Mouse (Mus musculus) thymus, adult 18-20 months (tissue): Measurements from ENCODE around the gene Ceacam9.
A peak's percentile ranks its signal among the peaks of the same experiment; 100 is the strongest.
"Not testable (repeated sequence)": the region's sequence is repeated elsewhere in the genome, so short reads cannot be mapped to it uniquely, and the experiment has no call there.

ENCODE experiments used
- DNase-seq, 2 experiments: peaks; one replicate each; pipeline ENCODE4 v3.0.0; 2022; ENCODE audit warnings: mixed read lengths in 2 of 2

Ceacam9 gene

DNA sequence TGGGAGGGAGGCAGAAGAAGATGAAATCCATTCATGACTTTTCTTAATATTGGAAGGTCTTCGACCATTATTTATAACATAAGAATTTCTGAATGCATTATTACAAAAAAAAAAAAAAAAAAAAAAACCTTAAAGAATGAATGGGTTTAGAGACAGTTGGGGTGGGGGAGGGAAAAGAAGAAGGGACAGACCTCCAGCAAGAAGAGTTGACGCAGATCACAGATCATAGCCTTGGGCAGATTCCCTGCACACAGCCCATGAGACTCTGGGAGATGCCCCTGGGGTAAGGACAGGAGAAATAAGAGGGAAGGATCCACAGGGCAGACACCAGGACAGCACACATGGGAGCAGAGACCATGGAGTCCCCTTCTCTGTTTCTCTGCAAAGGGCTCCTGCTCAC is at the start of gene Ceacam9:
TSS of gene Ceacam9 (plus strand) at position 301 of the 400 bp plus-strand sequence.
- no peak for DNase-seq

GRCm38 (mm10) chr7:16673823-16674222 is 47.9 kb upstream of the Ceacam9 start:
- no peak for DNase-seq

- not testable (repeated sequence) for DNase-seq
These were observed 47.0 kb upstream of the Ceacam9 start for GRCm38 (mm10) chr7:16674699-16675098.

GRCm38 (mm10) chr7:16675605-16676004 is 46.1 kb upstream of the Ceacam9 start, which contains the start of gene Ceacam15:
Ceacam15 (minus strand) TSS chr7:16675705.
- no peak for DNase-seq

GRCm38 (mm10) chr7:16680194-16680593 is 41.5 kb upstream of the Ceacam9 start:
- not testable (repeated sequence) for DNase-seq

- DNase-seq = no peak
These were observed 32.5 kb upstream of the Ceacam9 start for GRCm38 (mm10) chr7:16689196-16689595.

GRCm38 (mm10) chr7:16695025-16695424 is 26.7 kb upstream of the Ceacam9 start:
- no peak for DNase-seq

DNA sequence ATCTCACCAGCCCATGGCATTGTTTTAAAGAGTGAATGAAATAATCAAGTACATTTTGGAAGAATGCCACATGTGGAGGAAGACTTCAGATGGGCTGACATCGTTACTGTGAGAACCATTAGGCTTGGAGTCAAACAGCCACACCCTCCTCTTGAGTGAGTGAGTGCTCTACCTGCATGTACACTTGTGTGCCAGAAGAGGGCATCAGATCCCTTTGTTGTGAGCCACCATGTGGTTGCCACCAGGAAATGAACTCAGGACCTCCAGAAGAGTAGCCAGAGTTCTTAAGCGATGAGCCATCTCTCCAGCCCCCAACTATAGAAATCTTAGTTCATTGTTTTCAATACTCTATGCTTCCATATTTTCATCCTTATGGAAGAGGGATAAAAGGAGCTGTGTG is 22.7 kb upstream of the Ceacam9 start:
- DNase-seq = no peak

GRCm38 (mm10) chr7:16700583-16700982 is 21.1 kb upstream of the Ceacam9 start:
- no peak for DNase-seq

DNA sequence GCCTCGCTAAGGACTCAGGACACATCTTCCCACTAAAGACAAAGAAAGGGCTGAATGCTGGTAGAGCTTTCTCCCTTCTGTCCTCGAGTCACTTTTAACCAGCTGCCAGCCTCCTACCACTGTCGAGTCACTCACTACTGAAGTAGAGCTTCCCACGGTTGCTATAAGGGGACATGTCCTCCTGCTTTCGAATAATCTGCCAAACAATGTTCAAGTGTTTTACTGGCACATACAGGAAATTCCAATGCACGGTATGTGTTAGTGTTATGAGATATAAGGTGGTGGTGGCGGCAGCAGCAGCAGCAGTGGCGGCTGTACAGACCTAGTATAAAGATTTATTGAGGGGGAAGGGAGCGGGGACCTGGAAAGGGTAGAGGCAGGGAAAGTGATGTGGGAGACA is 15.3 kb upstream of the Ceacam9 start:
- DNase-seq = no peak

- DNase-seq = no peak
These were observed 13.5 kb upstream of the Ceacam9 start for GRCm38 (mm10) chr7:16708244-16708643.

- no peak for DNase-seq
These were observed 11.1 kb upstream of the Ceacam9 start for GRCm38 (mm10) chr7:16710604-16711003.

DNA sequence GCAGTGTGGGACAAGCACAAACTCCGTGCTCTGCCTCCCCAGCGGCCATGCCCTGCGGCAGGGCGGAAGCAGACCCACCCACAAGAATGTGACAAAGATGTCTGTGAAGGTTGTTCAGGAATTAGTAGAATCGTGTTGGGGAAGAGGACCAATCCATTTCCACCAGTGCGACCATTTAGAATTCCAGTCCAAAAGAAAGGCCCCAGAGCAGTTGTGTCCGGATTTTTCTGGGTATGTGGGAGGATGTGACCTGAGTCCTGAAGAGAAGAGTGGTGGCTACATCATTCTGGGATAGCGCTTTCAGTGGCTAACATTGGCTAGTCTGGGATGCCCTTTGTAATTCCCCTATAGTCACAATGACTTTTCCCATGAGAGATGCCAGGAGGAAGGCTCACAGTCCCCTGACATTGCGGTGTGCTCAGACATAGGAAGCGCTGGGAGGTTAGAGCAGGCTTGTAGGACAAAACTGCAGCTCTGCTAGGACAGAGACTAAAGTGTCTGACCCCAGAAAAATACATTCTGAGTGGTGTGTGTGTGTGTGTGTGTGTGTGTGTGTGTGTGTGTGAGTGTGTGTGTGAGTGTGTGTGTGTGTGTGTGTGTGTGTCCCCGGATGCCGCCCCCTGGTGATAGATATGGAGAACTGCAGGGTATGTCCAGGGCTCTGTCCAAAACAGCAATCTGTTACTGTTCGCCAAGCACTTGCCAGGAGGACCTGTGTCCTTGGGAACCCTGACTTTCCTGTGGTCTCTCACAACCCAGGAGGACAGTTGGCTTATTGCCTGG is 8.9 kb upstream of the Ceacam9 start:
- no peak for DNase-seq

DNA sequence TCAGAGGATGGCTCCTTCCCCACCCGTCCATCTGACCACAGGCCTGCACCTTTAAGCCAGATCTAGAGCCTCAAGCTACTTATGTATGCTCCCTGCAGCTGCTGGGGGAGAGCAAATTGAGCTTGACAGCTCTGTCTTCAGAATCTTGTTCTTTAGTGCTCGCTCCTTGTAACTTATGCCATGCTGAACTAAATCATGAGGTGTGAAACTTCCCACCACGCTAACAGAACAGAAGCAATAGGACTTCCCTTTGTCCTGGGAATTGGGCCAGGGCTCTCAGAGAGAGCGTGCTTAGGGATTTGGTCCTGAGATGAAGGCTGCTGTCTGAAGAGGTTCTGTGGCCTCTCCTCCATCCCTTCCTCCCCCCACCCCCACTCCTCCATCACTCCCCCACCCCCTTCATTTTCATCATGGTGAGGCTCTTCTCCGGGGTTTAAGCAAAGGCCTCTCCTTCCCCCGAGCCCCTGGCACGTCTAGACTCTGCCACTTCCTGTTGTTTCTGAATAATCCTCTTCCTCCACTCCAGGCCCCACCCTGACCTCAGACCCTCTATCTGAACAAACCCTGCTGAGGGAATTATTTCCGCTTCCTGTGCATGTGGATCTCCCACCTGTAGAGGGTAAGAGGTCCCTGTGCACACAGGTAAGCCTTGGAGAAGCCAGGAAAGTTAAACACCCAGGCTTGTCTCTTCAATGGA is 5.1 kb upstream of the Ceacam9 start:
- peak in 1 of 2 experiments; percentile 12 for DNase-seq

- not testable (repeated sequence) for DNase-seq
These were observed 761 bp downstream of the Ceacam9 start for GRCm38 (mm10) chr7:16722490-16722889.

DNA sequence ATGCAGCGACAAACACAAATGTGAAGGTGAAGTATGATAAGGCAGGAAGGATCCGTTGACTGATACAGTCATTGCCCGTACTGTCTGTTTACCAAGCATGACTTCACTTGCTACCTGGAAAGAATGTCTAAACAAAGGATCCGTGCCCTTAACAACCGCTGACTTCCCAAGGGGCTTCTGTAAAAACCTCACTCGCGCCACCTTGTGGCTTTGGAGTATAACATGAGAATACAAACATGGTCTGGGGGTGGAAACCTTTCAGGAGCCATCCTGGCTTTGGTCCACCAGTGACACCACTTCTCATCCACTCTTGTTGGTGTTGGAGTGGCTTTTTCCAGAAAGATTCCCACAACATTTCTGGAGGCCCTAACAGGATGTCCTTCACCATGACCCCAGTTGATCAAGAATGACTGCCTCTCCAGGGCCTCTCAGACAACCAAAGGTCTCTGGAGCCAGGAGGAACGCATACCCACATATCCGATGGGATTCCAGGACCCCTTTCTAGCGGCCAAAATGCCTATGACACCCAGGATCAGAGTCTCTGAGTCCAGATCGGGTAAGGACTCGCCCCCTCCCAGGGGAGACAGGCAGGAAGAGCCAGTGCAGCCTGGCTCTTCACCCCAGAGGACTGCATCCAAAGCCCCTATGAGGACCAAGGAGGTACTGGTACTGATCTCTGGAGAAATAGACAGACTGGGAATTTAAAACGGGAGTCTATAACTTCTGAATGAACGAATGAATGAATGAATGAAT is 7.0 kb downstream of the Ceacam9 start:
- DNase-seq = peak; percentile 26 to 30

DNA sequence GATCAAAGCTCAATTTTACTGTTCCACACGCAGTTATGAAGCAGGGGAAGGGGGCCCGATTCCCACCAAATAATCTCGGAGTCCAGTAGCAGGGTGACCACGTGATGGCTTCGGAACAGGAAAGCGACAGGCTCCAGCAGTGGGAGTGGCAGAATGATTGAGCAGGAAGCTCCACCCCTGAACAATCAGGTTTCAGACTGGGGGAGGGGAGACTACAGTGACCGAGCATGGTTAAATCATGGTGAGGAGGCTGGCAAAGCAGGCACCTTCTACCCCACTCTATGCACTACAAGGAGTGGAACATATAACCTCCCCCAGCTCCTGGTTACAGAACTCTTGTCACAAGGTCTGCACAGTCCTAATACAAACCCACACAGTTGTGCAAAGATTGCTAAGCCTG is 7.8 kb downstream of the Ceacam9 start:
- not testable (repeated sequence) for DNase-seq

- no peak for DNase-seq
These were observed 9.1 kb downstream of the Ceacam9 start for GRCm38 (mm10) chr7:16730791-16731190.

GRCm38 (mm10) chr7:16731893-16732422 is 10.2 kb downstream of the Ceacam9 start:
- DNase-seq = no peak

- DNase-seq = no peak
These were observed 15.9 kb downstream of the Ceacam9 start for GRCm38 (mm10) chr7:16737606-16738072.

GRCm38 (mm10) chr7:16738073-16738696 is 16.5 kb downstream of the Ceacam9 start, which contains the start of gene Ap2s1:
Ap2s1 (plus strand) TSS chr7:16738410.
- DNase-seq = peak; percentile 93 to 96

DNA sequence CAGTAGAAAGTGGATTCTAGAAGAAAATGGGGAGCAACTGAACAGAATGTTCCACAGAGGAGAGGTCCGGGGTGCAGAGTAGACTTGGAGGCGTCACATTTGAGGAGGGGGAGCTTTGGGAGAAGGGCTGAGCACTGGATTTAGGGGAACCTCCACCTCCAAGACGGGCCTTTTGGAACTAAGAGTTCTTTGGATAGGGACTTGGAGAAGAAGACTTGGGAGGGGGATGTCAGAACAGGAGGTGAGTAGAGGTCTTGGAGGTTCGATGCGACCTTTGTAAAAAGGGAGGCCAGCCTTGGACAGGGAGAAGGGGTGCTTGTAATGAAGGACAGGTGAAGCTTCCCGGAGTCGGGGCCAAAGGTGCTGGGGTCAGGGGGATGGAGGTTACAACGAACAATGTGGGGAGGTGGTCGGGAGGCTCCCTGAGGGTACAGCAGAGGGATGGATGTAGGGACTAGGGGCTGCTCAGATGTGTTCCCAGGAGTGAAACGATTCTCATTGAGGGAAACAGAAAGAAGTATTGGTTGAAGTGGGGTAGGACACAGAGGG is 17.4 kb downstream of the Ceacam9 start:
- DNase-seq = no peak
